Mouse (Mus musculus) stomach, postnatal 0 days (tissue): Measurements from ENCODE around the gene Zfhx3. TPM values are rescaled to one million over a fixed set of nuclear protein-coding genes. Genes with fewer than 3 reads are reported as not detected.

Source experiments
- ATAC-seq: fragments of 200-750 bp; cut with Nextera tagmentation; 2 replicates; pipeline ENCODE4 v1.8.0; 2017; ENCODE audit not compliant: low FRiP score, low TSS enrichment
- DNase-seq: peaks from one replicate; pipeline ENCODE4 v3.0.0-alpha.2; 2016; ENCODE audit warnings: low spot score
- H3K27ac ChIP-seq: fragments of 300-500 bp; sonication (generic); replicated peaks from 2 replicates; pipeline ENCODE4 v1.5.1; 2014; ENCODE audit warnings: mild to moderate bottlenecking, control low read depth
- H3K27me3 ChIP-seq: fragments of 300-500 bp; sonication (generic); 2 replicates; pipeline ENCODE4 v1.6.1; 2014; ENCODE audit warnings: low read length; ENCODE audit not compliant: control insufficient read depth, insufficient read depth
- H3K36me3 ChIP-seq: fragments of 300-500 bp; sonication (generic); 2 replicates; pipeline ENCODE4 v1.6.1; 2014; ENCODE audit warnings: low read length, mixed read lengths; ENCODE audit not compliant: control insufficient read depth, insufficient read depth
- H3K4me1 ChIP-seq: fragments of 300-500 bp; sonication (generic); replicated peaks from 2 replicates; pipeline ENCODE4 v1.6.1; 2014; ENCODE audit warnings: antibody characterized with exemption; ENCODE audit not compliant: control insufficient read depth, insufficient read depth
- H3K4me2 ChIP-seq: fragments of 300-500 bp; sonication (generic); replicated peaks from 2 replicates; pipeline ENCODE4 v1.6.1; 2014; ENCODE audit warnings: low read depth, mild to moderate bottlenecking, control low read depth, moderate library complexity
- H3K4me3 ChIP-seq: fragments of 300-500 bp; sonication (generic); 2 replicates; pipeline ENCODE4 v1.5.1; 2014; ENCODE audit warnings: low read depth, low read length, control low read depth
- H3K9ac ChIP-seq: fragments of 300-500 bp; sonication (generic); 2 replicates; pipeline ENCODE4 v1.6.1; 2014; ENCODE audit warnings: mild to moderate bottlenecking, low read length, control low read depth, mixed read lengths
- H3K9me3 ChIP-seq: fragments of 300-500 bp; sonication (generic); 2 replicates; pipeline ENCODE4 v1.6.1; 2016; ENCODE audit warnings: low read length; ENCODE audit not compliant: control insufficient read depth
- CTCF ChIP-seq: IDR thresholded peaks from 2 replicates; pipeline ENCODE4 v1.5.1; 2016; ENCODE audit warnings: antibody characterized with exemption, low read depth, mild to moderate bottlenecking, moderate library complexity
- EP300 ChIP-seq: optimal IDR thresholded peaks from 2 replicates; pipeline ENCODE3; 2016; ENCODE audit warnings: antibody characterized with exemption
- WGBS: fragments of 180-500 bp; shearing (Covaris S2); extraction: QIAGEN DNeasy Blood & Tissue Kit; methylation state at CpG from one replicate; pipeline ENCODE4 v1.1.7; 2014; 5-methylcytosine and 5-hydroxymethylcytosine counted together
- polyA plus RNA-seq: library from polyadenylated mRNA; unstranded; fragments of >200 nt; fragmentation: Nextera tagmentation; extraction: Ambion mirVana; gene quantifications from 2 replicates; pipeline ENCODE4 v1.2.1, GENCODE M21; 2015

Zfhx3 gene
- polyA plus RNA-seq, 1 experiment from 2014 or later = 4.6 TPM

DNA sequence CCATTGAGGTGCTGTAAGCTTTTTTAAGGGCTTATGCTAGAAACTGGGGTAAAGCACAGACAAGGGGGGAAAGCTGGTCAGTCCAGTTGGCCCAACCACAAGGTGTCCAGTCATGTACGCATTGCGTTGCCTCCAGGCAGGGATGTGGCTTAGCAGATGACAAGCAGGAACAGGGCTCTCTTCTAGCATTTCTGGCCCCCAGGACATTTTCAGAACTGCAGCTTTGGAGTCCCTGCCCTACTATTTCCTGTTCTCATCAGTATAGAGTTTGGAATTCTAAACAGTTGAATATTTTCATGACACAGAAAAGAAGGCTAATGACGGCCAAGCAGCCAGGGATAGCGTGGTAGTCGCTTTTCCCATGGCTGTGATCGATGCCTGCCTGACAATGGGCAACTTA lies 706.5 kb downstream of the Zfhx3 start:
- no peaks in the 10 kb centered on the region for H3K36me3 ChIP-seq
- DNase-seq (no peak), ATAC-seq (no peak)
- no peaks in the 10 kb centered on the region for H3K9me3 ChIP-seq
- no peak for TF ChIP-seq EP300
- no peak for TF ChIP-seq CTCF
- H3K9ac ChIP-seq = no peak overlapping the region
- no peak overlapping the region for H3K4me2 ChIP-seq
- H3K27ac ChIP-seq = no peak overlapping the region
- WGBS = 79% methylated on average over 6 of the region's 6 CpGs
- no peaks in the 10 kb centered on the region; the same call in 1 of the 2 replicates for H3K4me1 ChIP-seq
- H3K4me3 ChIP-seq = no peak overlapping the region
- no peaks in the 10 kb centered on the region for H3K27me3 ChIP-seq

DNA sequence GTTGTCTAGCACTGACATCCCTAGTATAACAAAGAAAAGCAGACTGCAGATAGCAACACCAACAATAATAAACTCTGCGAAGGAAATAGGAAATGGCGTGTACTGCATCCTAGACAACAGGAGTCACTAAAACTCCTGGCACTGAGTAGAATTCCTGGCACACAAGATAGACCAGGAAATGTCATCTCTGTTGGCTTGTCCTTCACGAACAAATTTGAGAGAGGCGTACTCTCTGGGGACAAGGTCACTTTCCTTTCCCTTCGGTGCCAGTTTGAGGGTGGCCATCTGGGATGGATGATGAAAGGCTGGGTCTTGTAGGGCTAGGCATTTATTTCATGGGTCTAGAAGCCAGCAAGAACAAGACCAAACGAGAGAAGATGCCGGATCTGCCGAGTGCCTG lies 708.4 kb downstream of the Zfhx3 start:
- no peak for ATAC-seq
- H3K4me2 ChIP-seq = no peak overlapping the region
- H3K9me3 ChIP-seq = no peaks in the 10 kb centered on the region
- no peaks in the 10 kb centered on the region for H3K27me3 ChIP-seq
- 82% methylated on average over 8 of the region's 8 CpGs for WGBS
- no peaks in the 10 kb centered on the region for H3K36me3 ChIP-seq
- no peak overlapping the region for H3K9ac ChIP-seq
- no peaks in the 10 kb centered on the region; the same call in 1 of the 2 replicates for H3K4me1 ChIP-seq
- no peak for DNase-seq
- TF ChIP-seq CTCF = no peak
- H3K27ac ChIP-seq = no peak overlapping the region
- no peak overlapping the region for H3K4me3 ChIP-seq

GRCm38 (mm10) chr8:108661486-108662093 lies 719.1 kb downstream of the Zfhx3 start:
- H3K9me3 ChIP-seq = no peaks in the 10 kb centered on the region
- WGBS = 52% methylated on average over 5 of the region's 5 CpGs
- TF ChIP-seq CTCF (no peak), EP300 (no peak)
- no peaks in the 10 kb centered on the region for H3K4me1 ChIP-seq
- H3K9ac ChIP-seq = no peak overlapping the region
- H3K4me3 ChIP-seq = no peak overlapping the region
- no peaks in the 10 kb centered on the region for H3K27me3 ChIP-seq
- DNase-seq (no peak), ATAC-seq (no peak)
- no peak overlapping the region for H3K4me2 ChIP-seq
- H3K36me3 ChIP-seq = no peaks in the 10 kb centered on the region
- H3K27ac ChIP-seq = no peak overlapping the region

DNA sequence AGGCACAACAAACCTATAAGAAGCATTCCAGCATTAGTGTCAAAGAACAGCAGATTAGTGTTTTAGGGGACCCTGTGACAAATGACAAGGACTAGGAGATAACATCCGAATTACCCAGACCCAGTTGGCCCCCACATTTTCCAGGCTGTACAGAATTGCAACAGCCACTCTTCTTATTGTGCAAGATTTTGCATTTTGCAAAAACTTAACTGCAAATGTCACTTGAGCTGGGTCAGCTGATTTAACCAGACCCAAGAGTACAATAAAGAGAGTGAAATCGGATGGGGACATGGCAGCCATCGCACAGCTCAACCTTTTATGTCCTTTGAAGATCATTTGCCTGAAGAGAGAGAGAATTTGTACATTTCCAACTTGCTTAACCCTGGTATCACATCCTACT lies 720.3 kb downstream of the Zfhx3 start:
- TF ChIP-seq CTCF (no peak), EP300 (no peak)
- Histone ChIP-seq H3K4me1 (no peaks in the 10 kb centered on the region), H3K9ac (no peak overlapping the region), H3K4me3 (no peak overlapping the region), H3K36me3 (no peaks in the 10 kb centered on the region), H3K27ac (no peak overlapping the region), H3K27me3 (no peaks in the 10 kb centered on the region), H3K4me2 (no peak overlapping the region), H3K9me3 (no peaks in the 10 kb centered on the region)
- ATAC-seq = no peak
- DNase-seq = no peak
- WGBS = 80% methylated on average over 3 of the region's 3 CpGs

DNA sequence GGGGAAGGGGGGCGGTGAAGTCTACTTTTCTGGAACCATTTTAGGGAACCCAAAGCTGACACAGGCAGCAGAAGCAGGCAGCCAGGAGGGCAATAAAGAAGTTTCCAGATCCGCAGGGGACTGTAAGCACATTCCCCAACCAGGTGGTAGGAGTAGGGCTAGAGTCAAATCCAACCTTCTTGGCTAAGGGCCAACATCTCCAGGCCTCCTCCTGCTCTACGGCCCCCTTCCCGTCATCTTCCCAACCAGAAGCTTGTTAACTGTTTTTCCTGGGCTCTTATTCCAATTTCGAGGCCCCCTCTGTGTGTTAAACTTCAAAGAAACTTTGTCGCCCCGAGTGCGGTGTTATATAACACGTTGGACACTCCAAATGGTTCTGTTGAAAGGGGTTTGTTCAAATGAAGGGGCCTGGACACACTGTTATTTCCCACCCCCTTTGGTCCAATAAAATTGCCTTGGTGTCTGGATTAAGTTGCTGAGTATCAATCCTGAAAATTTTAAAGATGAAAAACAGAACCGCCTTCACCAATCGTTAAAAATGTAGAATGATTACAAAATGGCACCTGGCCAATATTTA lies 729.6 kb downstream of the Zfhx3 start:
- ATAC-seq (no peak), DNase-seq (no peak)
- H3K27me3 ChIP-seq = no peaks in the 10 kb centered on the region
- no peaks in the 10 kb centered on the region for H3K9me3 ChIP-seq
- WGBS = 71% methylated on average over 11 of the region's 11 CpGs
- no peaks in the 10 kb centered on the region for H3K4me1 ChIP-seq
- H3K27ac ChIP-seq = no peak overlapping the region
- H3K36me3 ChIP-seq = no peaks in the 10 kb centered on the region
- no peak overlapping the region for H3K4me2 ChIP-seq
- H3K9ac ChIP-seq = no peak overlapping the region
- H3K4me3 ChIP-seq = no peak overlapping the region
- TF ChIP-seq CTCF (no peak), EP300 (no peak)

GRCm38 (mm10) chr8:108675001-108675525 lies 732.6 kb downstream of the Zfhx3 start:
- no peaks in the 10 kb centered on the region for H3K27me3 ChIP-seq
- no peak overlapping the region for H3K4me2 ChIP-seq
- no peaks in the 10 kb centered on the region for H3K9me3 ChIP-seq
- ATAC-seq (no peak), DNase-seq (no peak)
- TF ChIP-seq EP300 = no peak
- TF ChIP-seq CTCF = no peak
- H3K4me3 ChIP-seq = no peak overlapping the region
- H3K9ac ChIP-seq = no peak overlapping the region
- no peaks in the 10 kb centered on the region; the same call in 1 of the 2 replicates for H3K36me3 ChIP-seq
- H3K4me1 ChIP-seq = no peaks in the 10 kb centered on the region
- H3K27ac ChIP-seq = no peak overlapping the region
- 80% methylated on average over 17 of the region's 17 CpGs for WGBS
